Mouse (Mus musculus) midbrain, embryonic 14.5 days (tissue): ENCODE data around the gene Lsamp. TPM values are rescaled to one million over a fixed set of nuclear protein-coding genes. Genes with fewer than 3 reads are reported as not detected.
A peak's percentile ranks its signal among the peaks of the same experiment; 100 is the strongest.

Experiments
- ATAC-seq: fragments of 200-750 bp; cut with Nextera tagmentation; 2 replicates; pipeline ENCODE4 v1.8.0; 2017; ENCODE audit warnings: moderate number of reproducible peaks, moderate library complexity; ENCODE audit not compliant: low FRiP score, low TSS enrichment
- DNase-seq: peaks from one replicate; pipeline ENCODE4 v3.0.0-alpha.2; 2015
- H3K27ac ChIP-seq: fragments of 300-500 bp; sonication (generic); replicated peaks from 2 replicates; pipeline ENCODE4 v1.5.1; 2014; ENCODE audit warnings: mild to moderate bottlenecking, low read depth, low read length, moderate library complexity
- H3K27me3 ChIP-seq: fragments of 300-500 bp; sonication (generic); 2 replicates; pipeline ENCODE4 v1.6.1; 2014; ENCODE audit warnings: low read length, control low read depth, mixed read lengths; ENCODE audit not compliant: control insufficient read depth, insufficient read depth
- H3K36me3 ChIP-seq: fragments of 300-500 bp; sonication (generic); 2 replicates; pipeline ENCODE4 v1.6.1; 2014; ENCODE audit warnings: low read length, control low read depth; ENCODE audit not compliant: control insufficient read depth, insufficient read depth
- H3K4me1 ChIP-seq: fragments of 300-500 bp; sonication (generic); 2 replicates; pipeline ENCODE4 v1.6.1; 2014; ENCODE audit warnings: mild to moderate bottlenecking, antibody characterized with exemption, low read length, control low read depth; ENCODE audit not compliant: control insufficient read depth, insufficient read depth
- H3K4me2 ChIP-seq: fragments of 300-500 bp; sonication (generic); 2 replicates; pipeline ENCODE4 v1.6.1; 2014; ENCODE audit warnings: mild to moderate bottlenecking, low read length, moderate library complexity
- H3K4me3 ChIP-seq: fragments of 300-500 bp; sonication (generic); replicated peaks from 2 replicates; pipeline ENCODE4 v1.5.1; 2014; ENCODE audit warnings: low read depth, low read length
- H3K9ac ChIP-seq: fragments of 300-500 bp; sonication (generic); replicated peaks from 2 replicates; pipeline ENCODE4 v1.6.1; 2014; ENCODE audit warnings: mild to moderate bottlenecking, low read length, moderate library complexity
- H3K9me3 ChIP-seq: fragments of 300-500 bp; sonication (generic); 2 replicates; pipeline ENCODE4 v1.6.1; 2016; ENCODE audit warnings: low read length, control low read depth, mixed read lengths; ENCODE audit not compliant: control insufficient read depth
- WGBS: fragments of 180-500 bp; shearing (Covaris S2); extraction: QIAGEN DNeasy Blood & Tissue Kit; methylation state at CpG from one replicate; pipeline ENCODE4 v1.1.7; 2014; 5-methylcytosine and 5-hydroxymethylcytosine counted together
- polyA plus RNA-seq: library from polyadenylated mRNA; unstranded; fragments of >200 nt; fragmentation: Nextera tagmentation; extraction: Ambion mirVana; gene quantifications from 2 replicates; pipeline ENCODE4 v1.2.1, GENCODE M21; 2014

The Lsamp gene
- polyA plus RNA-seq, 1 experiment from 2014 or later: 79.5 TPM

GRCm38 (mm10) chr16:41701790-41702428 is 1717.7 kb downstream of the Lsamp start:
- Histone ChIP-seq H3K9me3 (no peaks in the 10 kb centered on the region), H3K4me3 (no peak overlapping the region), H3K27me3 (no peaks in the 10 kb centered on the region), H3K36me3 (no peaks in the 10 kb centered on the region), H3K4me2 (no peak overlapping the region), H3K4me1 (no peaks in the 10 kb centered on the region), H3K27ac (no peak overlapping the region), H3K9ac (no peak overlapping the region)
- DNase-seq (no peak), ATAC-seq (no peak)
- WGBS: 56% methylated on average over 5 of the region's 5 CpGs

DNA sequence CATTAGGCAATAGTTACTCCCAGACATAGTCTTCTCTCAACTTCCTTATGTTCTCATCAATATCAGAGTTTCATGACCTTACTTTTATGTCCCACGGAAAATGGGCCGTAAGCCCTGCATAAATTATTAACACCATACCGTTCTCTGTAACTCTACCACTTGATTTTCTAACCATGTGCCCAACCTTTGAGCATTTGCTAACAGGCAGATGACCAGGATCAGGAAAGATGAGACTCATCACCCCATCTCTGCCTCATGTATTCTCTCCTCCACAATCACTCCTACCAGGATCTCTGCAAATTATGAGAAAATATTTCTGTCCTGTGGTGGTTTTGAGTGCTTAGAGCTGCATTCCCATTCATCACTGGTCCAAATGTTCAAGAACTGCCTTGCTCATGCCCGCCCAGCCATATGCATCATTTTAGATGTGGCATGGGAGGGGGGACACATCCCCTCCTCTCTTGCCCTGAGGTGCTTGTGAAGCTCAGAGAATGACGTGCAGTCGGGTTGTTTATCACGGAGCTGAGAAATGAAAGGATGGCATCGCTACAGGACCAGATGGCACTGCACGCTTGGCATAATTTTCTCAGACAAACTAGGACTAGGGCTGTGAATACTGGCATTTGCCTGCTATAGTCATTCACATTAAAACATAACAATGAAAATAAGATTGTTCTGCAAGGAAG is 1744.9 kb downstream of the Lsamp start:
- no peak overlapping the region for H3K27ac ChIP-seq
- H3K4me1 ChIP-seq: no peaks in the 10 kb centered on the region
- DNase-seq: peak; percentile 27
- H3K4me2 ChIP-seq: no peak overlapping the region
- H3K36me3 ChIP-seq: no peaks in the 10 kb centered on the region
- WGBS: 83% methylated on average over 9 of the region's 9 CpGs
- ATAC-seq: peak; percentile 46; the same call in 1 of the 2 replicates
- H3K9ac ChIP-seq: no peak overlapping the region
- no peak overlapping the region for H3K4me3 ChIP-seq
- no peaks in the 10 kb centered on the region for H3K27me3 ChIP-seq
- H3K9me3 ChIP-seq: no peaks in the 10 kb centered on the region

DNA sequence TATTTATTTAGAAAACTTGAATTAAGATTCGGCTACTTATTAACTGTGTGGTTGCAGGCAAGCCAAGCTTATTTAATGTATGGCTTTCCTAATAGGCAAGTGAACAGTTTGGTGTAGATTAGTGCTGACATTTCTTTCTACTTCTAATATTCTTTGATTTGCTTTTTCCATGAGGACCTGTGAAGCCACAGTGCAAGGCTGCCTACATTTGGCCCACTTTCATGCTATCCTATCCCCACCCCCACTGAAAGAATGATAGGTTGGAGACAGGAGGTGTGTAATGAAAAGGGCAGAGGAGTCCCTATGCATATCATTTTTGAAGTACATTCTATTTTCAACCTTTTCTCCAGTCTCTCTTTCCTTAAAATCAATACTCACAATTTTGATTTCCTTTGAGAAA is 1745.8 kb downstream of the Lsamp start:
- Histone ChIP-seq H3K36me3 (no peaks in the 10 kb centered on the region), H3K9ac (no peak overlapping the region), H3K27me3 (no peaks in the 10 kb centered on the region), H3K9me3 (no peaks in the 10 kb centered on the region), H3K27ac (no peak overlapping the region), H3K4me1 (no peaks in the 10 kb centered on the region), H3K4me3 (no peak overlapping the region), H3K4me2 (no peak overlapping the region)
- no peak for DNase-seq
- ATAC-seq: no peak
- 96% methylated on average over 1 of the region's 1 CpGs for whole genome bisulfite sequencing

GRCm38 (mm10) chr16:41745037-41745436 is 1760.9 kb downstream of the Lsamp start:
- no peak overlapping the region for H3K4me3 ChIP-seq
- H3K36me3 ChIP-seq: no peaks in the 10 kb centered on the region
- ATAC-seq (no peak), DNase-seq (peak; percentile 26)
- WGBS: 79% methylated on average over 4 of the region's 4 CpGs
- no peak overlapping the region for H3K27ac ChIP-seq
- H3K27me3 ChIP-seq: no peaks in the 10 kb centered on the region
- H3K9ac ChIP-seq: no peak overlapping the region
- H3K4me1 ChIP-seq: no peaks in the 10 kb centered on the region
- no peaks in the 10 kb centered on the region for H3K9me3 ChIP-seq
- no peak overlapping the region for H3K4me2 ChIP-seq

DNA sequence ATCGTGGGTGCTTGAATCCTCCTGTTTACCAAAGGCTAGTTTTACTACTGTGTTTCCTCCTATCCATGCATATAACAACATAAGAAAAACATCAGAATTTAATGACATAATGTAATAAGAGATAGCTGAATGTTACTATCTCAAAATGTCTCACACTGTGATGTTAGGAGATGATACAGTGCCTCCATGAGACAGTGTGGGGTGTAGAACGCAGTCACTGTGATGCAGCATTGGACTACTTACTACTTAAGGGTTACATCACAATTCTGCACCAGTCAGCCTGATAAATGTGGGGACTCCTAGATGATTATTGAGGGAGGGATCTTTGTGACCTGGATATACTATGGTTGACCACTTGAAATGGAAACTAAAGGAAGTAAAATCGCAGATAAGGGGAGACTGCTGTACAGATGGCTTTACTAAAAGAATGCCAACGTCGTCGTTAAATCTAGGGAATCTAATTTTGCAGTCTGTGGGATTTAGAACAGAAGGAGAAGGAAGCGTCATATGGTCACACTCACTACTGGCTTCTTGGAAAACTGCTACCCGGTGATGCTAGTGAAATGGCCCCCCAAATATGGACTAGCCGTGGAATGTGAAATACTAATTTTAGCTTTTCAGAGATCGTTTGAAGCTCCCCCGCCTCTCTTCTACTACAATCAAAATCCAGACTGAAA is 1762.2 kb downstream of the Lsamp start:
- no peaks in the 10 kb centered on the region for H3K4me1 ChIP-seq
- no peak overlapping the region for H3K4me2 ChIP-seq
- H3K4me3 ChIP-seq: no peak overlapping the region
- no peaks in the 10 kb centered on the region for H3K27me3 ChIP-seq
- DNase-seq: no peak
- H3K9ac ChIP-seq: no peak overlapping the region
- no peaks in the 10 kb centered on the region for H3K36me3 ChIP-seq
- WGBS: 92% methylated on average over 11 of the region's 11 CpGs
- H3K9me3 ChIP-seq: no peaks in the 10 kb centered on the region
- no peak overlapping the region for H3K27ac ChIP-seq
- ATAC-seq: no peak

DNA sequence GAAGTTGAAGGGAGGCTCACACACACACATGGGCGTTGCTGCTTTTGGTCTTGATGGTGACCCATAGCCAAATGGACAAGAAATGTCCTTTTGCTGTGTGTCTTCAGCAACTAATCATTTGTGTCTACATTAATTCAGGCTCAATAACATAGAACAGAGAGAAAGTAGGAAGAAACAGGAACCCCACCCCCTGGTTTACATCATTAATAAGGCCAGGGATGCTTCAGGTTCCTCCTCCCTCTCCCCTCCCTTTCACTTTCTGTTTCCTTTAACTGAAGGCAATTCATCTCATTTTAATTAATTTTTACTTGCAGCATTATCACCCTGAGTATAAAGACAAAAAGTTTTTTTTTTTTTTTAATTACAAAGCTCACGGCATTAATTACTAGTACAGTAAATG is 1763.7 kb downstream of the Lsamp start:
- no peaks in the 10 kb centered on the region for H3K4me1 ChIP-seq
- no peak overlapping the region for H3K4me2 ChIP-seq
- H3K27me3 ChIP-seq: no peaks in the 10 kb centered on the region
- ATAC-seq (no peak), DNase-seq (no peak)
- WGBS: 92% methylated on average over 2 of the region's 2 CpGs
- no peak overlapping the region for H3K9ac ChIP-seq
- no peak overlapping the region for H3K27ac ChIP-seq
- no peaks in the 10 kb centered on the region for H3K9me3 ChIP-seq
- H3K4me3 ChIP-seq: no peak overlapping the region
- no peaks in the 10 kb centered on the region for H3K36me3 ChIP-seq

- Histone ChIP-seq H3K4me1 (no peaks in the 10 kb centered on the region), H3K9ac (no peak overlapping the region), H3K4me2 (no peak overlapping the region), H3K4me3 (no peak overlapping the region), H3K9me3 (no peaks in the 10 kb centered on the region), H3K27ac (no peak overlapping the region), H3K36me3 (no peaks in the 10 kb centered on the region), H3K27me3 (no peaks in the 10 kb centered on the region)
- ATAC-seq (no peak), DNase-seq (no peak)
- WGBS: 97% methylated on average over 2 of the region's 2 CpGs
Observed at GRCm38 (mm10) chr16:41748759-41749158, 1764.6 kb downstream of the Lsamp start.

DNA sequence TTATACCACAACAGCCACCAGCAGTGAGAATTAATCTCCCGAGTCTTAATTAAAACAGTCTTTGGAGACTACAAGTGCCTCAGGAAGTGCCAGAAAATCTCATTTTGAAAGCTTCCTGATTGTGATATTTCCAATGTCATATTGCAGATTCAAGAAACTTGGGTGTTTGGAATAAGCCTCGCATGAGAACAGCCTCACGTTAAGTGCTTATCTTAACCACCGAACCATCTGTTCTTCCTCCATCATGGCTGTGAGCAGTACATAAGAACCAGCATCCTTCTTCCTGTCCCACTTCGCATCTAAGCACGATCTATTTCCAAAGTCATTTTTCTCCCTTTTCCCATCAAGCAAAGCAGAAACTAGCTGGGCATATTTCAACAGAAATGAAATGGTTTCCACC is 1780.1 kb downstream of the Lsamp start:
- DNase-seq: no peak
- Histone ChIP-seq H3K4me1 (no peaks in the 10 kb centered on the region), H3K4me3 (no peak overlapping the region), H3K36me3 (no peaks in the 10 kb centered on the region), H3K27ac (no peak overlapping the region), H3K4me2 (no peak overlapping the region), H3K27me3 (no peaks in the 10 kb centered on the region), H3K9ac (no peak overlapping the region), H3K9me3 (no peaks in the 10 kb centered on the region)
- ATAC-seq: no peak
- WGBS: 82% methylated on average over 6 of the region's 6 CpGs
